Mouse (Mus musculus): ENCODE results near the gene Fbxw8. TPM values are rescaled to one million over a fixed set of nuclear protein-coding genes. Genes with fewer than 3 reads are reported as not detected.

Fbxw8 gene
- polyA plus RNA-seq, 1 experiment from 2014 or later: 23.9 TPM

DNA sequence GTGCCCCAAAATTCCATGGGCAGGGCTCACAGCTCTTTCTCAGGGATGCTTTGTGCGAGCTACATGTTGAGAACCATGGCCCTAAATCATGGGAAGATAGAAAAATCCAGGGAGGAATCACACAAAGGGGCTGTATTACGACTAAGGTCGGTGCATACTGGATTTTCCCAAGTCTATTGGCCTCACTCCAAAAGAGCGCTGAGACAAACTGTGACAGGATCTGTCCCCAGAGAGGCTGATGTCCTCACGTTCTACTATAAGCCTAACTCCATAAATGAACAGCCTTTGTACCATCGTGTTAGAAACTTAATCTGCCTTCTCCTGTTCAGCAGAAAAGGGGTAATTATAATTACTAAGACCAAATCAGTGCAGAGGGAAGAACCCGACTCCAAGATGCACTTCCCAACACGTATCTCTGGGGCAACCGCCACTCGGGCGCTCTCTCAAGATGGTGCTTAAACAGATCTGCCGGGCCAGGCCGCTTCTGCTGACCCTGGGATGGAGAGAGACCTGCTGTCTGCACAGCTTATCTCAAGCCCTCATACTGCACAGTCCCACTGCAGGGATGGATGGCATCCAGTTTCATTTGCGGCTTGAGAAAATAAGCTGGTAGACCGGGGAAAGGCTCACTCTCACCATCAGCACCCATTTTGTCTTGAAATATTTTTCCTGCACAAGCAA is 9.1 kb downstream of the Fbxw8 start:
- H3K4me1 ChIP-seq (ENCODE audit: control insufficient read depth, insufficient read depth, low read length): no peaks in the 10 kb centered on the region
- no peak overlapping the region for H3K27ac ChIP-seq (replicated peaks; ENCODE audit: low read depth, low read length)
- 93% methylated on average over 15 of the region's 15 CpGs for WGBS
- no peak for ATAC-seq (ENCODE audit: insufficient number of reproducible peaks, low FRiP score, low TSS enrichment, low read depth)
- H3K4me2 ChIP-seq (ENCODE audit: low read depth, severe bottlenecking): no peak overlapping the region
- H3K9ac ChIP-seq (ENCODE audit: low read length): no peak overlapping the region
- H3K9me3 ChIP-seq (ENCODE audit: control insufficient read depth, low read length): no peaks in the 10 kb centered on the region
- no peak overlapping the region for H3K4me3 ChIP-seq (ENCODE audit: low read depth, low read length)
- H3K27me3 ChIP-seq (ENCODE audit: control insufficient read depth, insufficient read depth, low read length): no peaks in the 10 kb centered on the region
- peaks cover 4% of the 10 kb centered on the region; the same call in 1 of the 2 replicates for H3K36me3 ChIP-seq (ENCODE audit: control insufficient read depth, insufficient read depth, low read length)
- no peak for DNase-seq (ENCODE audit: low spot score)

DNA sequence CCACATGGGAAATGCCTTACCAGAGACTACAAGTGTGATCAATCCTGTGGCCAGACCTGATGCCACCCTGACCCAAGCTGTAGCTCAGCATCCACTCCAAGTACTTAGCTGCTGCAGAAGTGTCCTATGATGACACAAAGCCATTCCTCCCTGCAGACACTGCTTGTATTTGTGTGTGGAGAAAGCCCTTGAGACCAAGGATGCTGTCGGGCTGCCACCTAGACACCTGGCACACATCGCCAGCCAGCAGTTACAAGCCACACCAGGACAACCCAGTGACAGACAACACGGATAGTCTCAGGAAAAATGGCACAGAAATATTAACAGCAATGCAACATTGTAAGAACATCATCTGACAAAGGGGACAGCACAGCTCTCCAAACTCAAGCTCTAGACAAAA is 9.8 kb downstream of the Fbxw8 start:
- H3K9me3 ChIP-seq (ENCODE audit: control insufficient read depth, low read length): no peaks in the 10 kb centered on the region
- no peaks in the 10 kb centered on the region for H3K4me1 ChIP-seq (ENCODE audit: control insufficient read depth, insufficient read depth, low read length)
- no peak for DNase-seq (ENCODE audit: low spot score)
- no peak for ATAC-seq (ENCODE audit: insufficient number of reproducible peaks, low FRiP score, low TSS enrichment, low read depth)
- H3K9ac ChIP-seq (ENCODE audit: low read length): no peak overlapping the region
- no peak overlapping the region for H3K4me2 ChIP-seq (ENCODE audit: low read depth, severe bottlenecking)
- peaks cover 3% of the 10 kb centered on the region; the same call in 1 of the 2 replicates for H3K36me3 ChIP-seq (ENCODE audit: control insufficient read depth, insufficient read depth, low read length)
- 92% methylated on average over 3 of the region's 3 CpGs for WGBS
- no peaks in the 10 kb centered on the region for H3K27me3 ChIP-seq (ENCODE audit: control insufficient read depth, insufficient read depth, low read length)
- no peak overlapping the region for H3K4me3 ChIP-seq (ENCODE audit: low read depth, low read length)
- H3K27ac ChIP-seq (replicated peaks; ENCODE audit: low read depth, low read length): no peak overlapping the region

DNA sequence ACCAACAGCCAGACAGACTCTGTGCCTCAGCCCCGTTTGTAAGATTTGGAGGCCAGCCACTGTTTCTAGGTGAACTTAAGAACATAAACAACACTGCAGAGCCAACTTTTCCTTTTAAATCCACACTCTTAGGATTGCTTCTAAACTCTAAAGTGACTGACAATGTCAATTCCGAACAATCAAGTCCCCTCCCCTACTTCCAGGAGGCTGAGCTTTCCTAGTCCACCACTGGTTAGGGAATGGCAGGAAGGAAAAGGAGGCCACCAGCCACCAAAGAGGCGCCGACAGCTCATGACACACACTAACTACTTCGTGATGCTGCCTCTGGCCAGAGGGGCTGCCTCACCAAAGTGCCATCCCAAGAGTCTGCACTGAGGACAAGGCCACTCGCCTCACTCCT is 10.5 kb downstream of the Fbxw8 start:
- Histone ChIP-seq H3K9ac (ENCODE audit: low read length) (no peak overlapping the region), H3K4me3 (ENCODE audit: low read depth, low read length) (no peak overlapping the region), H3K9me3 (ENCODE audit: control insufficient read depth, low read length) (no peaks in the 10 kb centered on the region), H3K4me2 (ENCODE audit: low read depth, severe bottlenecking) (no peak overlapping the region), H3K36me3 (ENCODE audit: control insufficient read depth, insufficient read depth, low read length) (peaks cover 3% of the 10 kb centered on the region; the same call in 1 of the 2 replicates), H3K27ac (replicated peaks; ENCODE audit: low read depth, low read length) (no peak overlapping the region), H3K4me1 (ENCODE audit: control insufficient read depth, insufficient read depth, low read length) (no peaks in the 10 kb centered on the region), H3K27me3 (ENCODE audit: control insufficient read depth, insufficient read depth, low read length) (no peaks in the 10 kb centered on the region)
- WGBS: 81% methylated on average over 6 of the region's 6 CpGs
- ATAC-seq (ENCODE audit: insufficient number of reproducible peaks, low FRiP score, low TSS enrichment, low read depth) (no peak), DNase-seq (ENCODE audit: low spot score) (no peak)

GRCm38 (mm10) chr5:118144327-118144726 is 10.9 kb downstream of the Fbxw8 start:
- ATAC-seq (ENCODE audit: insufficient number of reproducible peaks, low FRiP score, low TSS enrichment, low read depth): no peak
- DNase-seq (ENCODE audit: low spot score): no peak
- Histone ChIP-seq H3K9ac (ENCODE audit: low read length) (no peak overlapping the region), H3K4me3 (ENCODE audit: low read depth, low read length) (no peak overlapping the region), H3K36me3 (ENCODE audit: control insufficient read depth, insufficient read depth, low read length) (peaks cover 3% of the 10 kb centered on the region; the same call in 1 of the 2 replicates), H3K4me2 (ENCODE audit: low read depth, severe bottlenecking) (no peak overlapping the region), H3K9me3 (ENCODE audit: control insufficient read depth, low read length) (no peaks in the 10 kb centered on the region), H3K27ac (replicated peaks; ENCODE audit: low read depth, low read length) (no peak overlapping the region), H3K4me1 (ENCODE audit: control insufficient read depth, insufficient read depth, low read length) (no peaks in the 10 kb centered on the region), H3K27me3 (ENCODE audit: control insufficient read depth, insufficient read depth, low read length) (no peaks in the 10 kb centered on the region)
- 89% methylated on average over 4 of the region's 4 CpGs for WGBS

- Histone ChIP-seq H3K36me3 (ENCODE audit: control insufficient read depth, insufficient read depth, low read length) (peaks cover 3% of the 10 kb centered on the region; the same call in 1 of the 2 replicates), H3K9me3 (ENCODE audit: control insufficient read depth, low read length) (no peaks in the 10 kb centered on the region), H3K9ac (ENCODE audit: low read length) (no peak overlapping the region), H3K27ac (replicated peaks; ENCODE audit: low read depth, low read length) (no peak overlapping the region), H3K27me3 (ENCODE audit: control insufficient read depth, insufficient read depth, low read length) (no peaks in the 10 kb centered on the region), H3K4me1 (ENCODE audit: control insufficient read depth, insufficient read depth, low read length) (no peaks in the 10 kb centered on the region), H3K4me3 (ENCODE audit: low read depth, low read length) (no peak overlapping the region), H3K4me2 (ENCODE audit: low read depth, severe bottlenecking) (no peak overlapping the region)
- ATAC-seq (ENCODE audit: insufficient number of reproducible peaks, low FRiP score, low TSS enrichment, low read depth) (no peak), DNase-seq (ENCODE audit: low spot score) (no peak)
- WGBS: 89% methylated on average over 12 of the region's 12 CpGs
Measured at GRCm38 (mm10) chr5:118143211-118144026, 11.8 kb downstream of the Fbxw8 start.

- WGBS: 85% methylated on average over 8 of the region's 8 CpGs
- Histone ChIP-seq H3K27me3 (ENCODE audit: control insufficient read depth, insufficient read depth, low read length) (no peaks in the 10 kb centered on the region), H3K4me1 (ENCODE audit: control insufficient read depth, insufficient read depth, low read length) (no peaks in the 10 kb centered on the region), H3K4me3 (ENCODE audit: low read depth, low read length) (no peak overlapping the region), H3K9me3 (ENCODE audit: control insufficient read depth, low read length) (no peaks in the 10 kb centered on the region), H3K4me2 (ENCODE audit: low read depth, severe bottlenecking) (no peak overlapping the region), H3K9ac (ENCODE audit: low read length) (no peak overlapping the region), H3K36me3 (ENCODE audit: control insufficient read depth, insufficient read depth, low read length) (peaks cover 3% of the 10 kb centered on the region; the same call in 1 of the 2 replicates), H3K27ac (replicated peaks; ENCODE audit: low read depth, low read length) (no peak overlapping the region)
- DNase-seq (ENCODE audit: low spot score) (no peak), ATAC-seq (ENCODE audit: insufficient number of reproducible peaks, low FRiP score, low TSS enrichment, low read depth) (no peak)
Measured at GRCm38 (mm10) chr5:118142471-118142870, 12.8 kb downstream of the Fbxw8 start.

GRCm38 (mm10) chr5:118139630-118140029 is 15.6 kb downstream of the Fbxw8 start:
- 92% methylated on average over 8 of the region's 8 CpGs for WGBS
- Histone ChIP-seq H3K4me1 (ENCODE audit: control insufficient read depth, insufficient read depth, low read length) (0 out of 2 replicates have a peak, but pooled peaks cover 2% of the 10 kb centered on the region), H3K9me3 (ENCODE audit: control insufficient read depth, low read length) (no peaks in the 10 kb centered on the region), H3K27ac (replicated peaks; ENCODE audit: low read depth, low read length) (no peak overlapping the region), H3K4me2 (ENCODE audit: low read depth, severe bottlenecking) (no peak overlapping the region), H3K27me3 (ENCODE audit: control insufficient read depth, insufficient read depth, low read length) (no peaks in the 10 kb centered on the region), H3K4me3 (ENCODE audit: low read depth, low read length) (no peak overlapping the region), H3K9ac (ENCODE audit: low read length) (no peak overlapping the region), H3K36me3 (ENCODE audit: control insufficient read depth, insufficient read depth, low read length) (peaks cover 3% of the 10 kb centered on the region; the same call in 1 of the 2 replicates)
- DNase-seq (ENCODE audit: low spot score) (no peak), ATAC-seq (ENCODE audit: insufficient number of reproducible peaks, low FRiP score, low TSS enrichment, low read depth) (no peak)

DNA sequence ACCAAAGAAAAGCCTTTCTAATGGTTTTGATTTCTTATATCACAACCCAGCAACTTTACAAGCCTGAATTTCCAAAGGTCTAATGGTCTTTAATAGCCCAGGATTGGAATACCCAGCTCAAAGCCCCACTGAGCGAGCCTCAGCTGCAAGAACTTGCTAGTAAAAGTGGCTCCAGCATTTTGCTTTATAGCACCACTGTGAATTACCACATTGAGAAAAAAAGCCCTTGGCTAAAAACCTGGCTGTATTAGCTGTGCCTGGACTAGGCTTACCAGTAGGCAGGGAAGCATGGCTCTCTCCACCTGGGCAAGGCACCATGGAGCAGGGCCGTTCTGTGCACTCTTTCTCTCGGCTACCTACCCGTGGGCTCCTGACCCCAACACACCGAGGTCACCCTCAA is 18.9 kb downstream of the Fbxw8 start:
- WGBS: 67% methylated on average over 5 of the region's 5 CpGs
- Histone ChIP-seq H3K36me3 (ENCODE audit: control insufficient read depth, insufficient read depth, low read length) (no peaks in the 10 kb centered on the region; the same call in 1 of the 2 replicates), H3K9me3 (ENCODE audit: control insufficient read depth, low read length) (no peaks in the 10 kb centered on the region), H3K27me3 (ENCODE audit: control insufficient read depth, insufficient read depth, low read length) (no peaks in the 10 kb centered on the region), H3K4me3 (ENCODE audit: low read depth, low read length) (no peak overlapping the region), H3K4me2 (ENCODE audit: low read depth, severe bottlenecking) (no peak overlapping the region), H3K27ac (replicated peaks; ENCODE audit: low read depth, low read length) (0 out of 2 replicates have a peak overlapping the region, but pooled peaks have one; percentile 10), H3K9ac (ENCODE audit: low read length) (no peak overlapping the region), H3K4me1 (ENCODE audit: control insufficient read depth, insufficient read depth, low read length) (0 out of 2 replicates have a peak, but pooled peaks cover 2% of the 10 kb centered on the region)
- no peak for DNase-seq (ENCODE audit: low spot score)
- ATAC-seq (ENCODE audit: insufficient number of reproducible peaks, low FRiP score, low TSS enrichment, low read depth): no peak
